Mouse (Mus musculus): ENCODE results near the gene Cmtm7.

Gene Cmtm7

DNA sequence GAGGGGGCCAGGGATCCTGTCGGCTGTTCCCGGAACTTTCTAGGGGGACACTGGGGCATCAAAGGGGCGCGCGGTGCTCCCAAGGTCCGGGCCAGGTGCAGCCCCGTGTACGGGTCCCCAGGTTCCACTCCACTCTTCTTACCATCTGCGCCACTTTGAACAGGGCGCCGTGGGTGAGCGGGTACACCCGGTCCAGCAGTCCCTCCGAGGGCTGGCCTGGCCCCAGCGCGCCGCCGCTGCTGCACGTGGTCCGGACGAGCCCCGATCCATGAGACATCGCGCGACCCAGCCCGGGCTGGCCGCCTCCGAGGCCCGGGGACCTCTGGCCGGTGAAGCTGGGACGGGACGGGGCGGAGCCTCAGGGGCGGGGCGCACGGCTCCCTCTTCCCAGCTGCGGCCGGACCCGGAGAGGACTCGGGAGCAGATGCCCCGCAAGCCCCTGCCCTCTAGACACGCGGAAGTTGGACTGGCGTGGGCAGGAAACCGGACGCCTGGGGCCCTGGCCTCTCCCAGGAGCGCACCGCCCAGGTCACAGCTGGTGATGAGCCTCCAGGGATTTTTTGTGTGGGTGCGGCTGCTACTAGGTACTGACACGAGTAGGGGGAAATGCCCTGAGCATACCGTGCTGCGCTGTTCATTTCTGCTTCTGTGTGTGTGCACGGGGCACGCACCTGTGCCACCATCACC lies at the start of gene Cmtm7:
Cmtm7 (minus strand) TSS at position 331 of the 687 bp plus-strand sequence.
- no peak for DNase-seq (ENCODE audit: low spot score in 2 of 2)

DNA sequence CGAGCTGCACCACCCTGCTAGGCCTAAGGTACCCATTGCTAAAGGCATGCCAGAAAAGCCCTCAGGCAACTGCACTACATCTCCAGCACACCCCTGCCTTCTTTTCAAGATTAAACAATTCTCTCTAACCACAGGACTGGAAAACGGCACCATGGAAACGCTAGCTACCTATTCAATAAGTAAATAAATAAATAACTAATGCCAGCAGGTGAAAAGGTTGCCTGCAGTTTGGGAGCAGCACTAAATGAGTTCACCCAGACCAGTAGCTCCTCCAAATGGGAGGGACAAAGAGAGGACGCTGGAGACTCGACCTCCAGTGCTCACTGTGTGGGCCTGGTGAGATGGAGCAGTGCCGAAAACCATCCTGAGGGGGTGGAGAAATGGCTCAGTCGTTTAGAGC lies 48.7 kb upstream of the Cmtm7 start:
- no peak for DNase-seq (ENCODE audit: low spot score in 2 of 2)

DNA sequence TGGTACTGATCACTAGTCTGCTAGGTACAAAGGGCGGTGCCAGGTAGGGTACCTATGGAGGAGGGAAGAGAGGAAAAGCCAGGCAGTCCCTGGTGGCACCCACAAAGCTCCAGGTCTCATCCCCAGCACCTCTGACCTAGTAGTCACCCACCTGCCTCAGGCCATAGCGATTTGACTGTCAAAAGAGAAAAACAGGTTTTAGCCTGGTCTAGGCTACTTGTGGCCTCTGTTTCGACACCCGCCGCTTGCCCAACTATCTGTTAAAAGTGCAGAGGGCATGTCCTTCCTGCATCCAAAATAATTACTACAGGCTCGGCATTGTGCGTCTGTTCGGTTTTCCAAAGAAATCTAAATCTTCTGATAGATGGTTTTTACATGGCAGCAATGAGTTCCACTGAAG lies 48.0 kb upstream of the Cmtm7 start:
- DNase-seq (ENCODE audit: low spot score in 2 of 2) = no peak

DNA sequence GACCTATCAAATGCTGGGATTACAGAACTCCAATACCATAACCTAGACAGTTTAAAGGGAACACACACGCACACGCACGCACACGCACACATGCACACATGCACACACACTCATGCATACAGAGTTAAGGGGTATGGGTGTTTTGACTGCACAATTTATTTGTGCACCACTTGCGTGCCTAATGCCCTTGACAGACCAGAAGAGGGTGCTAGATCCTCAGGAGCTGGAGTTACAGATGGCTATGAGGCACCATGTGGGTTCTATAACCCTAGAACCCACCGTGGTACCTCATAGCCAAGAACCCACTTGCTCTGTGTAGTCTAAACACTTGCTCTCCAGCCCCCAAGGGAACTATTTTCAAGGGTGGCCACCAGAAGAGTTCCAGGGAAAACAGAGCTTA lies 46.7 kb upstream of the Cmtm7 start:
- no peak for DNase-seq (ENCODE audit: low spot score in 2 of 2)

DNA sequence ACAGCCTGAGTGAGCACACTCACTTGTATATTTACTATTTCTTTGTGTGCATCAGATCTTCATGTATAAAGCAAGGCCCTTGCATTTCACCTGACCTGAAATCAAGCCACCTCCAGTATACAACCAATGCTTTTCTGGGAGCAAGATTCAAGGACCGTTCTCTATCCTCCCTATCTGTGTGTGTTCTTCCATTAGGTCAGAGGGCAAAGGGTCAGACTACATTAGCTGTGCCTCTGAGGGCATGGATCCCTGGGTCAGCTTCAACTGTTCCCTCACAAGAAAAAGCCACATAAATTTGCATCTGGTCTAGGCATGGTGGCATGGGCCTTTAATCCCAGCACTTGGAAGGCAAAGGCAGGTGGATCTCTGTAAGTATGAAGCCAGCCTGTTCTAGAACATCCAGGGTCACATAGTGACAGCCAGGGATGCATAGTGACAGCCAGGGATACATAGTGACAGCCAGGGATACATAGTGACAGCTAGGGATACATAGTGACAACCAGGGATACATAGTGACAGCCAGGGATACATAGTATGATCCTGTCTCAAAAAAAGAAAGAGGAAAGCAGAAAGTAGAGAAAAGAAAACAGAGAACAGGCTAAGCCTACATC lies 45.7 kb upstream of the Cmtm7 start:
- DNase-seq (ENCODE audit: low spot score in 2 of 2) = no peak

DNA sequence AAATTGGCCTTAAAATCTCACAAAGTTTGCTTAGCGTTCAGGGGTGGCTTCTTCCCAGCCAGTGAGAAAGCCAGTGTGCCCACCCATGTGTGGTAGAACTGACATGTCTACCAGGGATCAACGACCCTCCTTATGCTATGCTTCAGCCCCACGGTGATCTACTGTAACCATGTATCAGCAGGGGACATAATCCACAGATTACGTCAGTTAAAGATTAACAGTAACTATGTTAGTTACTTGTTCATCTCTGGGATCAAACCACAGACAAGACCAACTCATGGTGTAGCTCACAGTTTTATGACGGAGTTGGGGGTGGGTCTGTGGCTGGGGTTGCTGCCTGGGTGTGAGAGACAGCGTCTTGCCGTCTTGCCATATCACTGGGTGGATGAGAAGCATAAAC lies 42.5 kb upstream of the Cmtm7 start:
- DNase-seq (ENCODE audit: low spot score in 2 of 2) = no peak

DNA sequence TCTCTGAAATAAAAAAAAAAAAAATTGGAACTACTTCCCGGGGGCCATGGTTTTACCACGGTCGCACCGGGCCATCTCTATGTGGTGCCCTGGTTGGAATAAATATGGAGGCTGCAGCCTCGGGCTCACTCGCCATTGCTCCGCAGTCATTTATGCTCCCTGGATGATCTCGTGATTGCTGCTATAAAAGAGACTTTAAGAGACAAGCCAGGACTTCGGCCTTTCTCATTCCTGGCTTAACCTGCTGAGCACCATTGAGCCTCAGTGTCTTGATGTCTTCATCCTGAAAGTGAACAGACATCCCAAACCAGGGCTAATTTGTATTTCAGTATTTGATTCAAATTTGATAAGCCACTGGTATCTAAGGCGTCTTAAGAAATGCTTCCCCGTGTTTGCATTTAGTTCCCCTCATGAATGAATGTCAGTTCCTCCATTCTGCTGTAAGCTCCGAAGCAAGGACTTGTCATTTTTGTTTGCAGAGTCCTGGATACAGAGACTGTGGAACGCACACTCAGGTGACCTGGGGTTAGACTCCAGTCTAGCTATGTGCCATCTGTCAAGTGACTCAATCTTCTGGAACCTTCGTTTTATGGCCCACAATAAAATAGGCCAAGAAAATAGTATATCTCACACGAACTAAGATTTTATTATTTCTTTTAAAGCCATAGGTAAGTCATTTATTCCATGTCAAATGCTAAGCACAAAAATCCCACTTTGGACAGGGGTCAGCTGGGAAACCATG lies 40.1 kb upstream of the Cmtm7 start:
- no peak for DNase-seq (ENCODE audit: low spot score in 2 of 2)

DNA sequence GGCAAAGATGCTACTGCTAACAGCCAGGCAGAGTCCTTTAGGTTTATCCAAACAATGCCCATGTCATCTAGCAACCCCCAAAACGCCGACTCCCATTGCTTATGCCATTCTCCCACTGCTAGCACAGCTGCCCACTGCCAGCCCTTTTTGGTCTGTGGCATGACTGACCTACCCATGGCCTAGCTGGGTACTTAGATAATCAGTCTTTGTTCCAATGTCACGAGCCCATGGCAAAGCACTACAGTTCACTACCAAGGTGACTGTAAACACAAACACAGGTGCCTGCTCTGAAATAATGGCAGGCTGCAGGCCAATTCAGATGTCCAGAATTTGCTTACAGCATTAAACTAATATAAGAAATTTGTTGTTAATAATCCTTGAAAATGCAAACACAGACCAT lies 37.3 kb upstream of the Cmtm7 start:
- no peak for DNase-seq (ENCODE audit: low spot score in 2 of 2)

DNA sequence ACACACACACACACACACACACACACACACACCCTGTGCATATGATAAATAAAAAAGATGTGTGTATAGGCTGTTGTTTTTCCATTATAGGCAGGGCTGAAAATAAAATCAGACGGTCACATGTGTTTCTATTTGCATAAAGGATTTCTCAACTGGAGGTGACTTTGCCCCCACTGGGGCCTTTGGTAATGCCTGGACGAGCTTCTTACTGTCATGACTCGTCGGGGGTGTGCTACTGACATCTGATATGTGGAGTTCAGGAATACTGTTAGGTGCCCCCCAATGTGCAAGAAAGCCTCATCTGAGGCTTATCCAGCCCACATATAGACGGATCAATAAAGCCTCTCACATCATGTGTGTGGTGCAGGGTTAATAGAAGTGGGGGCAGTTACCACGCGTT lies 35.4 kb upstream of the Cmtm7 start:
- DNase-seq (ENCODE audit: low spot score in 2 of 2) = no peak

DNA sequence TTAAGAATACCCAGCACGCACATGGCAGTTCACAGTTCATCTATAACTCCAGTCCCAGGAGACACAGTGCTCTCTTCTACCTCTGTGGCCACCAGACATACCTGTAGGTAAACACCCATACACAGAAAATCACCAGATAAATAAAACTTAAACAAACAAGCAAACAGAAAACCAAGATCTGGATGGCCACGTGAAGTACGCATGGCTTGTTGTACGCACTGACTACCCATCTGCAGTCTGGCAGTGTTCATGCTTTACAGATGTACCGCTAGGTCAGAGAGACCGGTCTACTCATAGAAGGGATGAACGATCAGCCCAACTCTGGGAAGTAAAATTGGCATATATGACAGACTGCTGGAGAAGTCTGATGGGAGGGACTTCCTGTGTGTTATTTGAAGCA lies 34.5 kb upstream of the Cmtm7 start:
- DNase-seq (ENCODE audit: low spot score in 2 of 2) = no peak

DNA sequence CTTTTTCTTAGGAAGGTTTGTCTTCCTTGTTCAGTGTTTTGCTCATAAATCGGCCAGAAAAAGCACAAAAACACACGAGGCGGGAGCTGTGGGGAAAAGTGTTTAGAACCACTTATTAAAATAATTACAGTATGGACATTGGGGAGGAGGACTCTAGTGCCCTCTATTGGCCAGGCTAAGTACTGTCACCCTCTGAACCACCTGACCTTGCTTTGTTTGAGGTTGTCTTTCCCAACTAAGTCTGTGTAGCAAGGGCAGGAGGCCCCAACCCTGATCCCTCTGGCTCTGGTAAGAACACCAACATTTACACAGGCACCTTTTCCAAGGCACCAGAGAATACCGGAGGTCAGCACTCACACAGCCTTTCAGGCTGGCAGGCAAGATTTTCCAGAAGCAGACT lies 33.7 kb upstream of the Cmtm7 start:
- no peak for DNase-seq (ENCODE audit: low spot score in 2 of 2)

DNA sequence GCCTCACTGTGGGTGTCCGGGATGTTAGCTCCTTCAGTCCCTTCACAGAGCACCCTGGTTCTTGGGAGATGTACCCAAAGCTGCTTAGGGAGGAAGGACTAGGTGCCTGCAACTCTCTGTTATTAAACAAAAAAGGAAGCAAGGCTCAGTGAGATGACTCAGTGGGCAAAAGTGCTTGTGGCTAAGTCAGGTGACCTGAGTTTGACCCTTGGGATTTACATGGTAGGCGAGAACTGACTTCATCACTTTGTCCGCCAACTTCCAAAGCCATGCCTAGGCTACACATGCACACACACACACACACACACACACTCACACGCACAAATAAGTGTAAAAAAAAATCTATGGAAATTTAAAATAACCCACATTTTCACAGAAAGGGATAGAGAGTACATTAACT lies 30.3 kb upstream of the Cmtm7 start:
- DNase-seq (ENCODE audit: low spot score in 2 of 2) = no peak

DNA sequence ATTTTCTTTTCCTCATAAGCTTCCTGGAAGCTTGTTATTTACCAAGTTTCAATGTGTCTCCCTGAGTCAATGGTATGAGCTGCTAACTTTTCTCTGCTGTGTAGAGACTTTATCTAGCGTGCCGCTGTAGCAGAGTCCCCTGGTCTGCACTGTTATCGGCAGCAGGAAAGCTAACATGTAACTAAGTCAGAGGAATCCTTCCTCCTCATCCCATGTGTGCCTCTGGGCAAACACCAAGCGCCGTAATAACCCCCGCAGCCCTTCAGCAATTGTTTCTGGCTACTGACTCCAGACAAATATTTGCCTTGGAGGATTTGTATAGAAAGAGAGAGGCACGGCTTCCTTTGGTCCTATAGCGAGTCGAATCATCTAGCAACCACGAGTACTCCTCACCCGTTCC lies 29.2 kb upstream of the Cmtm7 start:
- DNase-seq (ENCODE audit: low spot score in 2 of 2) = no peak

DNA sequence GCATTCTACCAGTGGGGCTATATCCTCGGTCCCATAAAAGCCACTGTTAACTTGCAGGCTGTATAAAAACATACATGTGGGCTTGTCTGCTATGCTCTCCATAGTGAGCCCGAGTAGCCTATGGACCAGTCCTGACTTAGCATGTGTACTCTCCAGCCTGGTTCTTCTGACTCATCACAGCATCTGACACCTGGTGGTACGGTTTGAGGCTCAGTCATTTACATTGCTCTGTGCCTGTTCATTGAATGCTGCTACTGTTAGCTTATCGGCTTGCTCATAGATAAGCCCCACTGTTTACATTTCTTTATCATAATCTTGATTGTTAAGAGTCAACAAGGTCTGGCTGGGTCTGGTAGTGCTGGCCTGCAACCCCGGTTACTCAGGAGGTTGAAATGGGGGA lies 27.0 kb upstream of the Cmtm7 start:
- no peak for DNase-seq (ENCODE audit: low spot score in 2 of 2)

DNA sequence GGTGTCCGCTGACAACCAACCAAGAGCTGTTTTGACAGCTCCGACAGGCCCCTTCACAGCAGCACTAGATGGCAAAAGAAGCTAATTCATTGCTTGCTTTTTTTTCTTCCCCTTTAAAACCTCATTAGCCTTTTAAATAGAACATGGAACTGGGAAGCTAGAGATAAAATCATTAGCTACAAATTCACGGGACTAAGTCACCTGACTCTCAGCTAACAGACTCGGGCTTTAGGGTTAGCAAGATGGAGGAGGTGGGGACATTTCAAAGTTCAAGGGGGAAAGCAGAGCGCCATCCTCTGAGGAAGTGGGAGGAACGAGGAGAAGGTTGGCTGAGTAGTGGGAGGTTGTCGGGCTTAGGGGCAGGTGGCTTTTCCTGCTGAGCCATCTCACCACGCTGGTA lies 25.6 kb upstream of the Cmtm7 start:
- DNase-seq (ENCODE audit: low spot score in 2 of 2) = no peak

DNA sequence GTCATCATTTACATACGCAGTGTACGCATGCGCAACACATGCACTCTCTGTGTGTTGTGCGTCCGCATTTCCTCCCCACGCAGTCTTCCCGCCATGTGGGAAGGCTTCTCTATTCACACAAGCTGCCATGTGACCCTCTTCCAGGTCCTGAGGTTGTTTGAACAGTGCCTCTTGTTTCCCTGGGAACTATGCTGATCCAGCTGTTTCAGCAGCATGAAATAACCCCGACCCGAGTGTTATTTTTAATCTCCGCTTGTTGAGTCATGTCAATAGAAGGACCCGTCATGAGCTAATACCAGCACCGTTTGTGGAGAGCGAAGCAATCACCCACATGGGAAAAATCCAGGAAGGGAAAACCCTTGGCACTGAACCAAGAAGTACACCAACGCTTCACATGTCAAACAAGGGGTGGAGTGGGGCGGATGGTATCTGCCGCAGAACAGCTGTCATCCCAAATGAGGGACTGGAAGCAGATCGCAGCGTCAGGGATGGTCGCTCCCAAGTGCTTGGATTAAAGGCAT lies 23.6 kb upstream of the Cmtm7 start:
- peak; percentile 49 to 68 for DNase-seq (ENCODE audit: low spot score in 2 of 2)

DNA sequence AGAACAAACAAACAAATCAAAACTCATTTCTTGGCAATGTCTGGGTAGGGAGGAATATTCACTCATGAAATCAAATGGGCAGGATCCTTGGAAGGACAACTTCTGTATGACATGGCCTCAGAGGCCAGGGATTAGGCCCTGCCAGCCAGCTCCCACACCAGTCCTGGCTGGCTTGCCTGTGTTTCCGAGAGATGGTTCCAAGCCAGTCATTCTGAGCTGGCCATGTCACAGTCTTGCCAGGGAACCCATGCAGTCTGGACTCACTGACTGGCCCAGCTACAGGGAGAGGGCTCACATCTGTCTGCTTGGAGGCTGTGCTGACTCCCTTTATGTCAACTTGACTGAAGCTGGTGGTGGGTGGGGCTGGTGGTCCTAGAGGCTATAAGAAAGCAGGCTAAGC lies 20.5 kb upstream of the Cmtm7 start:
- no peak for DNase-seq (ENCODE audit: low spot score in 2 of 2)

DNA sequence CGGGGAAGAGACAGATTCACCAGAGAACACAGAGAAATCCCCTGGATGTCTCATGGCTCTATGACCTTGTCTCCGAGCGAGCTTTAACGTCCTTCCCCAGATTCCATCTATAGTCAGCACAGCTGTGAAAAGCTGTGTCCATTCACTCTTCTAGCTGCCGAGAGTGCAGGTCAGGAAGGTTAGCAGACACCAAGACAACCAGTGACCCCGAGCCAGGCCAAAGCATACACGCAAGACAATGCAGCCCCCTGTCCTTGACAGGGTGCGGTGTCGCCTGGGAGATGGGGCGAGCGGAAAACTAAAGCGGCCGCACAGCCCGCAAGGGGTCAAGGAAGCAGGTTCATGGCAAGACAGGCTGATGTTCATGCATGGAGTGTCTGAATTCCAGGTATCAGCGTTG lies 19.6 kb upstream of the Cmtm7 start:
- DNase-seq (ENCODE audit: low spot score in 2 of 2) = no peak

DNA sequence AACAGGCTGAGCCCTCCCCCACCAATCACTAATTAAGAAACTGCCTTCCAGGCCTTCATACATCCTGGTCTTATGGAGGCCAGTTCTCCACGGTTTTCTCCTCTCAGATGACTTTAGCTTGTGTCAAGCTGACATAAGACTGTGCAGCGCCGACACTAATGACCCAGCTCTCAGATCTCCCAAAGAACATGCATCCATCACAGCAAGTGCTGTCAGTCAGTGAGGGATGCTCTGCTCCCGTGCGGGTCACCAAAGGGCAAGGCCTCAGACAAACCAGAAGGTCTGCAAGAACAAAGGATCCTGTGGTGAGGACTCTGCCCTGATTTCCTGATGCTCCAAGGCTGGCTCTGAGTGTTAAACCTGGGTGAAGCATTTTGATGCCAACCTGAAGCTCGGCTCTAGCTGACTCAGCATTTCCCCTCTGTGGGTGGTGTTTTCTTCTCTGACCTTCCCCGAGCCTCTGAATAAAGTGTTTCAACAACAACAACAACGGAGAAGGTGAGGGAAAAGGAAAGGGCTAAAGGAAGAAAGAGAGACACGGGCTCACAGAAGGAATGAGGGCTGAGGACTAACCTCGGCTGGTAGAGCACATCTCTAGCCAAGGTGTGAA lies 17.9 kb upstream of the Cmtm7 start:
- DNase-seq (ENCODE audit: low spot score in 2 of 2) = no peak

DNA sequence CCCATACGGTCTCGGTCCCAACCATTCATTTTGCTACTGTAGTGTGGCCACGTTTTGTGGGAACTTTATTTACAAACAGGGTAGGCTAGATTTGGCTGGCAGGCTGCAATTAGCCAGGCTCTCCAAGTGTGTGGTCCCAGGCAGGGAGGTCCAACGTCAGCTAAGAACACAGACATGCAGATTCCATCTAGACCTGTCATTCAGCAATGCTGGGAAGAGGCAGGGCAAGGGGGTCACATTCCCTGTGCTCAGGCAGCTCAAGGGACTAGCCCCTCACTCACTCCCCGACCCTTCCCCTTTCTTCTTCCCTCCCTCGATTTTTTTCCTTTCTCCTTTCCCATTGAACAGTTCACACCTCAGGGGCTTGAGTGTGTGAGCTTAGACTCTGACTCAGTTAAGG lies 17.2 kb upstream of the Cmtm7 start:
- DNase-seq (ENCODE audit: low spot score in 2 of 2) = no peak

DNA sequence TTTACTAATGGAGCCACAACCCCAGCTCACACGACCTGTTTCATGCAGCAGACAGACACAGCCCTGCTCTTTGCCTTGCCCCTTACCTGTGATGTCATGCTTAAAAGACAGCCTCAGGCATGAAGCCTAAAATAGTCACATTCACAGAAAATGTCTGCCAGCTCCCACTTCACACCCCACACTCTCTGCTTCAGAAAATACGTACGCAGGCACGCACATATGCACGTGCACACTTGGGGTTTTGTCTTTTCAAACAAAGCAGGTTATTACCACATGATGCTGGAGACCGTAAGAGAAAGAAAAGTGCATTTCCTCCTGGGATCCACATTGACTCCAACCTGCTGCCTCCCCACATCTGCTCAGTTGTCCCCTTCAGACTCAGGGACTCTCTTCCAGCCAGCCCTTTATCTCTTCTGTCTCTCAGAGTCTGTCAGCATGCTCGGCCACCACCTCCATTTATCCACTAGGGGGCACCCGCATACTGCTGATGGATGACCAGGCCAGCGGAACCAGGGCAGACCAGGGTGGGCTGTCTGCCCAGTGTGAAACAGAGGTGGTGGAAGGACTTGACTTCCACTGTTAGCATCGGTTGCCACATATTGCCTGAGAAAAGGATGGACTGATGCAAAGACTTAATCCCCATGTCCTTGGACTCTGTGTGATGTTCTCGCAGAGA lies 15.8 kb upstream of the Cmtm7 start:
- DNase-seq (ENCODE audit: low spot score in 2 of 2) = peak; percentile 88 to 90

DNA sequence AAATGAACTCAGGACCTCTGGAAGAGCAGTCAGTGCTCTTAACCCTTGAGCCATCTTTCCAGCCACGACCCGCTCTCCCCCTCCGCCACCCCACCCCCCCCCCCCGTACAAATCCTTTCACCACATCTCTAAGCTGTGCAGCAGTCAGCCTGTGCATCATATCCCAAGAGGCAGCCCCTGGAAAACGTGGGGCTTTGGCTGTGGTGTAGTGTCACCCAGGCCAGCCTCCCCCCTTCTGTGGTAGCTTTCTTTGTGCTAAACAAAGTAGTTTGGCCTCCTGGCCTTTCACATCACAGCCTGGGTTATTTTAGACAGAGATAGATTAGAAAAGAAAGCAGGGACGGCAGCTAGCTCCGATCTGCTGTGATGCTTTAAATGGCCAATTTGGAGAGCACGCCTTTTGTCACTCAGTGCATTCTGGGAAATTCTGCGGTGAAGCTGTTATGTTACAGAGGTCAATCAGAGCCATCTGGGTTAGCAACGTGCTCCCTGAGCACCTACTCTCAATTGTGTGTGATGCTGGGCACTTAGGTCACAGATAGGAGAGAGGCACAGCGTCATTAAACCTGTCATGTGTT lies 14.9 kb upstream of the Cmtm7 start:
- no peak for DNase-seq (ENCODE audit: low spot score in 2 of 2)
